ENCODE assay signal across 7 mouse cellular contexts in genomic region chr2:165873777-165874176, GRCm38 (mm10). TPM values are rescaled to one million over a fixed set of nuclear protein-coding genes. Genes with fewer than 3 reads are reported as not detected.
DNase-seq lines count a peak whose midpoint lies in the region; ATAC-seq lines count a peak whose summit lies in the region.

No protein-coding gene starts in this region.

- H3K9ac ChIP-seq in kidney, embryonic 15.5 days = no peak overlapping the region
- peak overlapping the region; percentile 3; the same call in 1 of the 2 replicates for H3K9ac ChIP-seq in heart, embryonic 16.5 days (ENCODE audit: low read length)
- no peak overlapping the region for H3K9ac ChIP-seq in midbrain, embryonic 13.5 days (replicated peaks)

- no peak overlapping the region for H3K4me3 ChIP-seq in kidney, embryonic 15.5 days (replicated peaks)
- H3K4me3 ChIP-seq in brown adipose tissue, adult 24 weeks (ENCODE audit: insufficient read depth, low read depth, low read length) = no peak overlapping the region
- no peak overlapping the region for H3K4me3 ChIP-seq in heart, embryonic 16.5 days (ENCODE audit: low read length)
- H3K4me3 ChIP-seq in midbrain, embryonic 13.5 days (replicated peaks) = no peak overlapping the region

- no peak overlapping the region for H3K4me2 ChIP-seq in kidney, embryonic 15.5 days
- no peak overlapping the region for H3K4me2 ChIP-seq in heart, embryonic 16.5 days (ENCODE audit: low read depth, low read length)
- no peak overlapping the region for H3K4me2 ChIP-seq in midbrain, embryonic 13.5 days (replicated peaks)

- no peak for DNase-seq in kidney, adult 8-10 months
- no peak for DNase-seq in retina, embryonic 14.5 days (ENCODE audit: low spot score)
- no peak for DNase-seq in thymus, postnatal 0 days (ENCODE audit: low spot score)

- ATAC-seq in kidney, embryonic 15.5 days (replicated peaks; ENCODE audit: low FRiP score) = no peak
- ATAC-seq in heart, embryonic 16.5 days (replicated peaks; ENCODE audit: extremely low read depth, insufficient read depth, low FRiP score) = no peak
- no peak for ATAC-seq in midbrain, embryonic 13.5 days

- no peaks in the 10 kb centered on the region for H3K9me3 ChIP-seq in kidney, embryonic 15.5 days (replicated peaks)
- H3K9me3 ChIP-seq in heart, embryonic 16.5 days (replicated peaks; ENCODE audit: control insufficient read depth, low read length) = no peaks in the 10 kb centered on the region
- H3K9me3 ChIP-seq in midbrain, embryonic 13.5 days = no peaks in the 10 kb centered on the region

- no peaks in the 10 kb centered on the region for H3K27me3 ChIP-seq in kidney, embryonic 15.5 days
- no peaks in the 10 kb centered on the region for H3K27me3 ChIP-seq in heart, embryonic 16.5 days (ENCODE audit: control insufficient read depth, insufficient read depth, low read length)
- H3K27me3 ChIP-seq in midbrain, embryonic 13.5 days = no peaks in the 10 kb centered on the region

- peaks cover 72% of the 10 kb centered on the region for H3K4me1 ChIP-seq in kidney, embryonic 15.5 days
- H3K4me1 ChIP-seq in brown adipose tissue, adult 24 weeks (ENCODE audit: control insufficient read depth, insufficient read depth, insufficient read length, low read length) = peaks cover 43% of the 10 kb centered on the region
- peaks cover 68% of the 10 kb centered on the region for H3K4me1 ChIP-seq in heart, embryonic 16.5 days (ENCODE audit: control insufficient read depth, insufficient read depth, low read length)
- H3K4me1 ChIP-seq in midbrain, embryonic 13.5 days (replicated peaks) = peaks cover 82% of the 10 kb centered on the region

- peaks cover 46% of the 10 kb centered on the region for H3K36me3 ChIP-seq in kidney, embryonic 15.5 days
- peaks cover 8% of the 10 kb centered on the region; the same call in 1 of the 2 replicates for H3K36me3 ChIP-seq in heart, embryonic 16.5 days (ENCODE audit: control insufficient read depth, insufficient read depth)
- H3K36me3 ChIP-seq in midbrain, embryonic 13.5 days = peaks cover 41% of the 10 kb centered on the region

- peak overlapping the region; percentile 96 for H3K27ac ChIP-seq in kidney, embryonic 15.5 days
- peak overlapping the region; percentile 95 for H3K27ac ChIP-seq in brown adipose tissue, adult 24 weeks (replicated peaks; ENCODE audit: low read depth, low read length)
- peak overlapping the region; percentile 90 for H3K27ac ChIP-seq in heart, embryonic 16.5 days (ENCODE audit: low read length)
- H3K27ac ChIP-seq in midbrain, embryonic 13.5 days = 0 out of 2 replicates have a peak overlapping the region, but pooled peaks have one; percentile 93

- 59% methylated on average over 3 of the region's 3 CpGs for WGBS in kidney, embryonic 15.5 days
- 48% methylated on average over 3 of the region's 3 CpGs for WGBS in heart, embryonic 16.5 days
- WGBS in midbrain, embryonic 13.5 days = 61% methylated on average over 3 of the region's 3 CpGs

RNA-seq across cellular contexts. Expression of gene Zmynd8, which starts 25.0 kb away (rescaled TPM):
- 67.1 and 68.3 TPM in 2 replicates for polyA plus RNA-seq in kidney, embryonic 15.5 days (2015; fragmentation: Nextera tagmentation; extraction: Ambion mirVana)
- polyA plus RNA-seq in brown adipose tissue, adult 24 weeks (2012; ENCODE audit: insufficient read depth, insufficient read length, missing spikeins) = 6.7 and 17.9 TPM in 2 replicates
- 36.0 and 40.2 TPM in 2 replicates for polyA plus RNA-seq in heart, embryonic 16.5 days (2015; fragmentation: Nextera tagmentation; extraction: Ambion mirVana)
- polyA plus RNA-seq in midbrain, embryonic 13.5 days (2015; fragmentation: Nextera tagmentation; extraction: Ambion mirVana) = 85.4 and 86.8 TPM in 2 replicates
- polyA plus RNA-seq in thymus, postnatal 0 days (2015; fragmentation: Nextera tagmentation; extraction: Ambion mirVana) = 38.8 and 46.7 TPM in 2 replicates
